Mouse (Mus musculus): ENCODE measurements around the gene Dnajc16.

- no peak for TF ChIP-seq POLR2A (IDR thresholded peaks at IDR 0.05; ENCODE audit: control insufficient read depth, low read depth, low read length)
- peak; percentile 15; the same call in 1 of the 2 replicates for TF ChIP-seq CTCF (IDR thresholded peaks at IDR 0.05; ENCODE audit: control insufficient read depth, insufficient read depth, insufficient replicate concordance, low read depth, low read length)
These were observed 31.4 kb upstream of the Dnajc16 start for GRCm38 (mm10) chr4:141822089-141822488.
